Mouse (Mus musculus): ENCODE measurements at regions not wholly inside any gene's neighbourhood (a gene's known extent, or its start where the extent isn't known, plus 50 kb on each side); places are given as distances from the start of the nearest gene placed in this dataset.

DNA sequence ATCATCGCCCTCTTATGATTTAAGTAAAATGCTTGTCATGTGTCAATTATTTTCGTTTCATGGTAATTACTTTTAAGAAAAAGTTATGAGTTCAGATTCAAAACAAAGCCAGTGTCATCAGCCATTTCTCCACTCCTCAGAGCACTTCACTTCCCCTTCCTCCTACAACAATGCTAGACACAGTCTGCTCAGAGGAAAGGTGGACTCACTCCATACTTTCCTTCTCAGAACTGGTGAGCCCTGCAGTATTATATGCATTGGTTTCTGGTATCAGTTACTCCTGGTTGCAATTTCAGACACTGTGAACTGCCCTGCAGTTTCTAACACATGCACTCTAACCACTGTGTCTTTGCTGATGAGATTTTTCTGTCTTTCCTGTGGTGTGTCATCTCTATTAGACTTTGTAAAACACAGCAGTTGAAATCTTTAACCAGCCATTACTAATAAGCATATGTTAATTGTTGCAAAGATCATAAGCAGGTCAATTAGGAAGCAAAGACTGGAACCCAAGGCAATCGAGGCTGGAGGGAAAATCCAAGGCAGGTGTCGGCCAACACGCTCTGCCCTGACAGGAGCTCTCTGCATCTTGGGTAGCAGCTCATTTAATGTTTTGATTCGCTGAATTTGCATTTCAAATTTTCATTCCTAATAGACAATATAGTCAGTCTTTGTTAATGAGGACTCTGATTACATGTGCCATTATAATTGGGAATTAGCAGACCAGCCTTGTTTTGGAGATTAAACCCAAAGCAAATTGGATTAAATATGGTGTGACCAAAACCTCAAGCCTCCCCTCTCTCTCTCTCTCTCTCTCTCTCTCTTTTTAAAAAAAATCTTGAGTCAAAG is 202.7 kb downstream of the Pou4f1 start:
- DNase-seq = no peak
- Histone ChIP-seq H3K27me3 (ENCODE audit: control insufficient read depth, insufficient read depth, low read length) (no peaks in the 10 kb centered on the region), H3K27ac (ENCODE audit: control insufficient read depth, insufficient read depth, low read length) (no peak overlapping the region), H3K36me3 (ENCODE audit: control insufficient read depth, insufficient read depth, low read length) (no peaks in the 10 kb centered on the region), H3K4me3 (ENCODE audit: control insufficient read depth, insufficient read depth, low read length) (no peak overlapping the region), H3K4me1 (replicated peaks; ENCODE audit: control insufficient read depth, insufficient read depth, low read length) (no peaks in the 10 kb centered on the region)
- TF ChIP-seq CTCF (IDR thresholded peaks at IDR 0.05; ENCODE audit: borderline replicate concordance, control insufficient read depth, extremely low read depth, insufficient read depth, low read length, poor library complexity) (no peak), POLR2A (IDR thresholded peaks at IDR 0.05; ENCODE audit: control insufficient read depth, extremely low read depth, insufficient read depth, low read length, poor library complexity) (no peak)
- WGBS = 83% methylated on average over 6 of the region's 6 CpGs

DNA sequence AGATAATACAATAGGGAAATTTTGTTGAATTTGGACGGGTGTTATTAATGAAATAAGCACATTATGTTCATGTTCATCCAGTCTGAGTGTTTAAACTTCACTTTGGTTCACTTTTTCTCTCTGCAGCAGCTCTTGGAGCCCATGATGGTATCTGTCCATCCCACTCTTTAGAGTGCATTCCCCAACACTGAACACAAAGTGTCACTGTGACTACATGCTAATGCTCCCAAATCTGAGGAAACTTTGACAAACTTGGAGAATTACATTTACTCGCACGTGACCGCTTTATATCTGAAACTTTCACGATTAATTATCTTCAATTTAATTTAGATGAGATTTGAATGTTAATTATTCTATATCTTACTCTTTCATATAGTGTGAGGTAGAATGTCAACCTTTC is 250.8 kb downstream of the Pou4f1 start:
- H3K27ac ChIP-seq (ENCODE audit: control insufficient read depth, insufficient read depth, low read length) = no peak overlapping the region
- H3K27me3 ChIP-seq (ENCODE audit: control insufficient read depth, insufficient read depth, low read length) = no peaks in the 10 kb centered on the region
- no peaks in the 10 kb centered on the region for H3K4me1 ChIP-seq (replicated peaks; ENCODE audit: control insufficient read depth, insufficient read depth, low read length)
- WGBS = 90% methylated on average over 5 of the region's 5 CpGs
- no peaks in the 10 kb centered on the region for H3K36me3 ChIP-seq (ENCODE audit: control insufficient read depth, insufficient read depth, low read length)
- TF ChIP-seq CTCF (IDR thresholded peaks at IDR 0.05; ENCODE audit: borderline replicate concordance, control insufficient read depth, extremely low read depth, insufficient read depth, low read length, poor library complexity) (no peak), POLR2A (IDR thresholded peaks at IDR 0.05; ENCODE audit: control insufficient read depth, extremely low read depth, insufficient read depth, low read length, poor library complexity) (no peak)
- DNase-seq = no peak
- no peak overlapping the region for H3K4me3 ChIP-seq (ENCODE audit: control insufficient read depth, insufficient read depth, low read length)

GRCm38 (mm10) chr14:104210719-104211118 is 257.1 kb downstream of the Pou4f1 start:
- H3K4me3 ChIP-seq (ENCODE audit: control insufficient read depth, insufficient read depth, low read length) = no peak overlapping the region
- no peak for DNase-seq
- no peaks in the 10 kb centered on the region for H3K27me3 ChIP-seq (ENCODE audit: control insufficient read depth, insufficient read depth, low read length)
- no peak overlapping the region for H3K27ac ChIP-seq (ENCODE audit: control insufficient read depth, insufficient read depth, low read length)
- TF ChIP-seq CTCF (IDR thresholded peaks at IDR 0.05; ENCODE audit: borderline replicate concordance, control insufficient read depth, extremely low read depth, insufficient read depth, low read length, poor library complexity) (no peak), POLR2A (IDR thresholded peaks at IDR 0.05; ENCODE audit: control insufficient read depth, extremely low read depth, insufficient read depth, low read length, poor library complexity) (no peak)
- H3K36me3 ChIP-seq (ENCODE audit: control insufficient read depth, insufficient read depth, low read length) = no peaks in the 10 kb centered on the region
- WGBS = 68% methylated on average over 3 of the region's 3 CpGs
- no peaks in the 10 kb centered on the region for H3K4me1 ChIP-seq (replicated peaks; ENCODE audit: control insufficient read depth, insufficient read depth, low read length)

GRCm38 (mm10) chr14:104208855-104209254 is 258.9 kb downstream of the Pou4f1 start:
- Histone ChIP-seq H3K36me3 (ENCODE audit: control insufficient read depth, insufficient read depth, low read length) (no peaks in the 10 kb centered on the region), H3K4me3 (ENCODE audit: control insufficient read depth, insufficient read depth, low read length) (no peak overlapping the region), H3K27me3 (ENCODE audit: control insufficient read depth, insufficient read depth, low read length) (no peaks in the 10 kb centered on the region), H3K27ac (ENCODE audit: control insufficient read depth, insufficient read depth, low read length) (no peak overlapping the region), H3K4me1 (replicated peaks; ENCODE audit: control insufficient read depth, insufficient read depth, low read length) (no peaks in the 10 kb centered on the region)
- no peak for DNase-seq
- 86% methylated on average over 4 of the region's 4 CpGs for WGBS
- TF ChIP-seq POLR2A (IDR thresholded peaks at IDR 0.05; ENCODE audit: control insufficient read depth, extremely low read depth, insufficient read depth, low read length, poor library complexity) = no peak

- no peak for TF ChIP-seq CTCF (IDR thresholded peaks at IDR 0.05; ENCODE audit: borderline replicate concordance, control insufficient read depth, extremely low read depth, insufficient read depth, low read length, poor library complexity)
- TF ChIP-seq POLR2A (IDR thresholded peaks at IDR 0.05; ENCODE audit: control insufficient read depth, extremely low read depth, insufficient read depth, low read length, poor library complexity) = no peak
- Histone ChIP-seq H3K36me3 (ENCODE audit: control insufficient read depth, insufficient read depth, low read length) (no peaks in the 10 kb centered on the region), H3K27ac (ENCODE audit: control insufficient read depth, insufficient read depth, low read length) (no peak overlapping the region), H3K4me3 (ENCODE audit: control insufficient read depth, insufficient read depth, low read length) (no peak overlapping the region), H3K4me1 (replicated peaks; ENCODE audit: control insufficient read depth, insufficient read depth, low read length) (no peaks in the 10 kb centered on the region), H3K27me3 (ENCODE audit: control insufficient read depth, insufficient read depth, low read length) (no peaks in the 10 kb centered on the region)
- WGBS = 86% methylated on average over 7 of the region's 7 CpGs
- DNase-seq = no peak
These were observed 259.6 kb downstream of the Pou4f1 start for GRCm38 (mm10) chr14:104208040-104208816.

DNA sequence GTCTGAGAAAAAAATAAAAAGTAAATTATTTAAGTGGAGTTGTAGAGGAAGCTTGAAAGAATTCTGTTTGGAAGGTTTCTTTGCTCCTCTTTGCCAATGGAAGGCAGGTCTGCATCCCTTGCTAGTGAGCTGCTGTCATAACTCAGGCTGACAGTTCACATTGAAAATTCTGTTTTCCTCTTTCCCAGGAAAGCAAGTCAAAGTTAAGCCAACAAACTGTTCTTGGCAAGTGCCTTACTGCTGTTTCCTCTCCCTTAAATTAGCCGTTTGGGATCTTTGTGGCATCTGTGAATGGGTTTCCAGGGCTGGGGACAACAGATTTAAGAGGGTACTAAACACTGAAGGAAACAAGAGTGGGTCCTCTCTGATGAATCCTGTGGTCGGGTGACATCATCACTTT is 261.2 kb downstream of the Pou4f1 start:
- 25% methylated on average over 2 of the region's 2 CpGs for WGBS

More for the DNA sequence above, 261.2 kb downstream of the Pou4f1 start:
- TF ChIP-seq POLR2A (IDR thresholded peaks at IDR 0.05; ENCODE audit: control insufficient read depth, extremely low read depth, insufficient read depth, low read length, poor library complexity) (no peak), CTCF (IDR thresholded peaks at IDR 0.05; ENCODE audit: borderline replicate concordance, control insufficient read depth, extremely low read depth, insufficient read depth, low read length, poor library complexity) (no peak)
- DNase-seq = no peak
- H3K4me3 ChIP-seq (ENCODE audit: control insufficient read depth, insufficient read depth, low read length) = no peak overlapping the region
- no peak overlapping the region for H3K27ac ChIP-seq (ENCODE audit: control insufficient read depth, insufficient read depth, low read length)
- no peaks in the 10 kb centered on the region for H3K4me1 ChIP-seq (replicated peaks; ENCODE audit: control insufficient read depth, insufficient read depth, low read length)
- no peaks in the 10 kb centered on the region for H3K27me3 ChIP-seq (ENCODE audit: control insufficient read depth, insufficient read depth, low read length)
- H3K36me3 ChIP-seq (ENCODE audit: control insufficient read depth, insufficient read depth, low read length) = no peaks in the 10 kb centered on the region
